Mouse (Mus musculus) layer of hippocampus, postnatal 10 days (tissue): Measurements from ENCODE around the gene Acp7. TPM values are rescaled to one million over a fixed set of nuclear protein-coding genes. Genes with fewer than 3 reads are reported as not detected.
"Not testable (repeated sequence)": the region's sequence is repeated elsewhere in the genome, so short reads cannot be mapped to it uniquely, and the experiment has no call there.

Source experiments
- DNase-seq, 2 experiments: peaks; one replicate each; pipeline ENCODE4 v3.0.0; 2021; ENCODE audit warnings: low spot score in 2 of 2
- long read RNA-seq: library from polyadenylated mRNA; stranded (forward); transcript quantifications from one replicate; pipeline ENCODE4 v2.0.0, GENCODE M21; 2023
- total RNA-seq, 2 experiments: library from RNA; stranded (reverse); gene quantifications; 2 replicates each; pipeline ENCODE4 v1.2.3; 2021

The Acp7 gene
- total RNA-seq: 1 to 10 TPM; 1.5 to 2.1 TPM
- long read RNA-seq: 0 reads

- no peak for DNase-seq
Measured at GRCm38 (mm10) chr7:28631073-28631472, at the start of gene Acp7. Gene Acp7, minus strand, starts transcription at chr7:28631332.

- DNase-seq: no peak
Measured at GRCm38 (mm10) chr7:28677624-28678023, 46.5 kb upstream of the Acp7 start.

GRCm38 (mm10) chr7:28676811-28677541 lies 45.8 kb upstream of the Acp7 start:
- no peak for DNase-seq

GRCm38 (mm10) chr7:28675746-28676145 lies 44.6 kb upstream of the Acp7 start:
- no peak for DNase-seq

- no peak for DNase-seq
Measured at GRCm38 (mm10) chr7:28674994-28675393, 43.9 kb upstream of the Acp7 start.

GRCm38 (mm10) chr7:28672786-28673185 lies 41.7 kb upstream of the Acp7 start:
- DNase-seq: not testable (repeated sequence)

- no peak for DNase-seq
Measured at GRCm38 (mm10) chr7:28672276-28672675, 41.1 kb upstream of the Acp7 start.

- no peak for DNase-seq
Measured at GRCm38 (mm10) chr7:28671172-28671571, 40.0 kb upstream of the Acp7 start.

GRCm38 (mm10) chr7:28665620-28666579 lies 34.8 kb upstream of the Acp7 start:
- peak; percentile 39 to 43 for DNase-seq

- DNase-seq: no peak
Measured at GRCm38 (mm10) chr7:28656430-28656829, 25.3 kb upstream of the Acp7 start.

GRCm38 (mm10) chr7:28651157-28651556 lies 20.0 kb upstream of the Acp7 start:
- DNase-seq: no peak

GRCm38 (mm10) chr7:28647016-28647415 lies 15.9 kb upstream of the Acp7 start:
- no peak for DNase-seq

GRCm38 (mm10) chr7:28645947-28646475 lies 14.9 kb upstream of the Acp7 start:
- no peak for DNase-seq

- no peak for DNase-seq
Measured at GRCm38 (mm10) chr7:28645366-28645765, 14.2 kb upstream of the Acp7 start.

GRCm38 (mm10) chr7:28641546-28641945 lies 10.4 kb upstream of the Acp7 start:
- DNase-seq: no peak

- peak in 1 of 2 experiments; percentile 17 for DNase-seq
Measured at GRCm38 (mm10) chr7:28637511-28637910, 6.4 kb upstream of the Acp7 start.

GRCm38 (mm10) chr7:28634128-28634527 lies 3.0 kb upstream of the Acp7 start:
- no peak for DNase-seq

GRCm38 (mm10) chr7:28624791-28625190 lies 6.3 kb downstream of the Acp7 start:
- DNase-seq: no peak

GRCm38 (mm10) chr7:28619098-28619715 lies 11.9 kb downstream of the Acp7 start:
- DNase-seq: no peak

GRCm38 (mm10) chr7:28605951-28606350 lies 25.2 kb downstream of the Acp7 start:
- no peak for DNase-seq

GRCm38 (mm10) chr7:28603788-28604187 lies 27.3 kb downstream of the Acp7 start:
- not testable (repeated sequence) for DNase-seq
